Mouse (Mus musculus): ENCODE data around the gene Sgk2. TPM values are rescaled to one million over a fixed set of nuclear protein-coding genes. Genes with fewer than 3 reads are reported as not detected.

Sgk2 gene
- polyA plus RNA-seq, 1 experiment = 0.05 TPM

GRCm38 (mm10) chr2:162992084-162992437 lies 4.9 kb downstream of the Sgk2 start:
- DNase-seq (ENCODE audit: low read depth) = no peak
- no peak for TF ChIP-seq CTCF (IDR thresholded peaks at IDR 0.05; ENCODE audit: borderline replicate concordance, extremely low read depth, insufficient read depth, insufficient read length)
- no peak for TF ChIP-seq POLR2A (IDR thresholded peaks at IDR 0.05; ENCODE audit: borderline replicate concordance, extremely low read depth, insufficient read depth, insufficient read length, poor library complexity, severe bottlenecking)

GRCm38 (mm10) chr2:162993881-162994616 lies 6.9 kb downstream of the Sgk2 start:
- TF ChIP-seq POLR2A (IDR thresholded peaks at IDR 0.05; ENCODE audit: borderline replicate concordance, extremely low read depth, insufficient read depth, insufficient read length, poor library complexity, severe bottlenecking) (no peak), CTCF (IDR thresholded peaks at IDR 0.05; ENCODE audit: borderline replicate concordance, extremely low read depth, insufficient read depth, insufficient read length) (no peak)
- DNase-seq (ENCODE audit: low read depth) = no peak

- TF ChIP-seq POLR2A (IDR thresholded peaks at IDR 0.05; ENCODE audit: borderline replicate concordance, extremely low read depth, insufficient read depth, insufficient read length, poor library complexity, severe bottlenecking) (no peak), CTCF (IDR thresholded peaks at IDR 0.05; ENCODE audit: borderline replicate concordance, extremely low read depth, insufficient read depth, insufficient read length) (peak; percentile 88)
Observed at GRCm38 (mm10) chr2:162998528-162999230, 11.5 kb downstream of the Sgk2 start.

GRCm38 (mm10) chr2:162999744-163000143 lies 12.6 kb downstream of the Sgk2 start:
- DNase-seq (ENCODE audit: low read depth) = peak; percentile 40
- TF ChIP-seq CTCF (IDR thresholded peaks at IDR 0.05; ENCODE audit: borderline replicate concordance, extremely low read depth, insufficient read depth, insufficient read length) = peak; percentile 58; the same call in 1 of the 2 replicates
- no peak for TF ChIP-seq POLR2A (IDR thresholded peaks at IDR 0.05; ENCODE audit: borderline replicate concordance, extremely low read depth, insufficient read depth, insufficient read length, poor library complexity, severe bottlenecking)

More at GRCm38 (mm10) chr2:162998528-162999230, 11.5 kb downstream of the Sgk2 start:
- peak; percentile 77 for DNase-seq (ENCODE audit: low read depth)

- TF ChIP-seq POLR2A (IDR thresholded peaks at IDR 0.05; ENCODE audit: borderline replicate concordance, extremely low read depth, insufficient read depth, insufficient read length, poor library complexity, severe bottlenecking) (no peak), CTCF (IDR thresholded peaks at IDR 0.05; ENCODE audit: borderline replicate concordance, extremely low read depth, insufficient read depth, insufficient read length) (no peak)
- DNase-seq (ENCODE audit: low read depth) = no peak
Observed at GRCm38 (mm10) chr2:163001071-163001470, 13.9 kb downstream of the Sgk2 start.

- DNase-seq (ENCODE audit: low read depth) = no peak
- TF ChIP-seq CTCF (IDR thresholded peaks at IDR 0.05; ENCODE audit: borderline replicate concordance, extremely low read depth, insufficient read depth, insufficient read length) = no peak
- no peak for TF ChIP-seq POLR2A (IDR thresholded peaks at IDR 0.05; ENCODE audit: borderline replicate concordance, extremely low read depth, insufficient read depth, insufficient read length, poor library complexity, severe bottlenecking)
Observed at GRCm38 (mm10) chr2:163007299-163007698, 20.2 kb downstream of the Sgk2 start.

GRCm38 (mm10) chr2:163016916-163017743 lies 30.0 kb downstream of the Sgk2 start, which contains the start of gene Ift52:
Ift52 (plus strand) TSS chr2:163017354.
- DNase-seq (ENCODE audit: low read depth) = peak; percentile 96
- TF ChIP-seq CTCF (IDR thresholded peaks at IDR 0.05; ENCODE audit: borderline replicate concordance, extremely low read depth, insufficient read depth, insufficient read length) = no peak
- peak; percentile 64; the same call in 1 of the 2 replicates for TF ChIP-seq POLR2A (IDR thresholded peaks at IDR 0.05; ENCODE audit: borderline replicate concordance, extremely low read depth, insufficient read depth, insufficient read length, poor library complexity, severe bottlenecking)

GRCm38 (mm10) chr2:163031289-163031688 lies 44.2 kb downstream of the Sgk2 start:
- DNase-seq (ENCODE audit: low read depth) = no peak
- no peak for TF ChIP-seq CTCF (IDR thresholded peaks at IDR 0.05; ENCODE audit: borderline replicate concordance, extremely low read depth, insufficient read depth, insufficient read length)
- TF ChIP-seq POLR2A (IDR thresholded peaks at IDR 0.05; ENCODE audit: borderline replicate concordance, extremely low read depth, insufficient read depth, insufficient read length, poor library complexity, severe bottlenecking) = no peak

- DNase-seq (ENCODE audit: low read depth) = no peak
- TF ChIP-seq CTCF (IDR thresholded peaks at IDR 0.05; ENCODE audit: borderline replicate concordance, extremely low read depth, insufficient read depth, insufficient read length) = no peak
Observed at GRCm38 (mm10) chr2:163031757-163032156, 44.6 kb downstream of the Sgk2 start.

GRCm38 (mm10) chr2:163032622-163033021 lies 45.5 kb downstream of the Sgk2 start:
- peak; percentile 8 for DNase-seq (ENCODE audit: low read depth)
- TF ChIP-seq CTCF (IDR thresholded peaks at IDR 0.05; ENCODE audit: borderline replicate concordance, extremely low read depth, insufficient read depth, insufficient read length) = no peak
- TF ChIP-seq POLR2A (IDR thresholded peaks at IDR 0.05; ENCODE audit: borderline replicate concordance, extremely low read depth, insufficient read depth, insufficient read length, poor library complexity, severe bottlenecking) = no peak

- DNase-seq (ENCODE audit: low read depth) = no peak
- TF ChIP-seq POLR2A (IDR thresholded peaks at IDR 0.05; ENCODE audit: borderline replicate concordance, extremely low read depth, insufficient read depth, insufficient read length, poor library complexity, severe bottlenecking) = no peak
- TF ChIP-seq CTCF (IDR thresholded peaks at IDR 0.05; ENCODE audit: borderline replicate concordance, extremely low read depth, insufficient read depth, insufficient read length) = no peak
Observed at GRCm38 (mm10) chr2:163039940-163040339, 52.8 kb downstream of the Sgk2 start.

Measured in brain, embryonic 14.5 days (tissue).